Mouse (Mus musculus) yolk sac, embryonic 10.5 days (tissue): ENCODE measurements around the gene Chmp1a.
"Not testable (repeated sequence)": the region's sequence is repeated elsewhere in the genome, so short reads cannot be mapped to it uniquely, and the experiment has no call there.

Source experiments
- DNase-seq: peaks from one replicate; pipeline ENCODE4 v3.0.0-alpha.2; 2017; ENCODE audit warnings: low spot score

The Chmp1a gene

GRCm38 (mm10) chr8:123231742-123232141, 19.2 kb upstream of the Chmp1a start:
- no peak for DNase-seq

DNA sequence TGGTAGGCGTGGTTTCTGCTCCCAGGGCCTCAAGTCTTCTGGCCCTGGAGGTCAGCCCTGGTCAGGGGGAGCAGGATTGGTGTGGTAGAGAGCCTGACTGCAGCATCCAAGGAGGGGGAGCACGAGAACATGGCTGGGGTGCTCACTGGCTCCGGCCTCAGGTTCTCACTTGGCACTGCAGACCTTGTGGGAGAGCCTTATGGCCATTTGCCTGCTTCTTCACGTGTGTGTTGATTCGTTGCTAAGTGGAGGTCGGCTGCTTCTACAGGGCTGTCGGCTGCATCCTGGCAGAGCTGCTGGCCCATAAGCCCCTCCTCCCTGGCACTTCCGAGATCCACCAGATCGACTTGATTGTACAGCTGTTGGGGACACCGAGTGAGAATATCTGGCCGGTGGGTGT, 17.8 kb upstream of the Chmp1a start:
- not testable (repeated sequence) for DNase-seq

- DNase-seq: no peak
Observed at GRCm38 (mm10) chr8:123228416-123228815, 15.9 kb upstream of the Chmp1a start.

DNA sequence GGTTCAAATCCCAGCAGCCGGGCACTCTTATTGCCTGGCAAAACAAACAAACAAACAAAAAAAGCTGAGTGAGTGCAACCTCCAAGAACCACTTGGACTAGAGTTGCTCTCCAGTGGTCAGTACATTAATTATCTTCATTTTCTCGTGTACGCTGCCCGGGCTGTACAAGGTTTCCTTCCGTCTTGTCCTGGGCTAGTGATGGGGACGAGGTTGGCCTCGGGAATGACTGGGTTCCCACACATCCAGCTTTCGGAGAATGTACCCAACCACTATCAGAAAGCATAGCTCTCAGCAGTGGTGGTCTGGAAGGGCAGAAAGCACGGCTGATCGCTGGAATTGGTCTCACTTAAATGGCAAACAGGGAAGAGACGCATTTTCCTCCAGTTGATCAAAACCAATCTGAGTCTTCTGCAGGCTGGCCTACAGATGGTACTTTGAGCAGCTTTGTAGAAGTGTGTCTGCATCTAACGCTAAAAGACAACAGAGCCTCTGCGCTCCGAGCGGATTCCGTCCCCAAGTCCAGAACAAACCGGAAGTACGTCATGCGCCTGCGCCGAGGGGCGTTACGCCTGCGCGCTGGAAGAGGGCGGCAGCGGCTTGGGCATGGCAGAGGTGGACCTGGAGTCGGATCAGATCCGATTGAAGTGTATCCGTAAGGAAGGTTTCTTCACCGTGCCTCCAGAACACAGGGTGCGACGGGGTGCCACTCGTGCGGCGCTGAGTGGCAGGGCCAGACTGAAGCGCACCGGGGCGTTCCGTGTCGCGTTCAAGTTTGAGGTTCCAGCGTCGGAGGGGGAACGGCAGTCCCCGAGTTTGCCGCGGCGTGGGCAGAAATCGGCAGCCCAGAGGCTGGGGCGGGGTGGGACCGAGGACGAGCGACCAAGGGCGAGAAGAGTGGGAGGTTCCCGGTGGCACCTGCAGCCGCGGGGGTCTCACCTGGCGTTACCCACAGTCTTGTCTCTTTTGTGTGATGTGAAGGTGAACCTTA, 12.0 kb upstream of the Chmp1a start, which contains the start of gene Cdk10:
Cdk10 (plus strand) TSS at position 565 of the 989 bp plus-strand sequence.
- DNase-seq: peak; percentile 90

DNA sequence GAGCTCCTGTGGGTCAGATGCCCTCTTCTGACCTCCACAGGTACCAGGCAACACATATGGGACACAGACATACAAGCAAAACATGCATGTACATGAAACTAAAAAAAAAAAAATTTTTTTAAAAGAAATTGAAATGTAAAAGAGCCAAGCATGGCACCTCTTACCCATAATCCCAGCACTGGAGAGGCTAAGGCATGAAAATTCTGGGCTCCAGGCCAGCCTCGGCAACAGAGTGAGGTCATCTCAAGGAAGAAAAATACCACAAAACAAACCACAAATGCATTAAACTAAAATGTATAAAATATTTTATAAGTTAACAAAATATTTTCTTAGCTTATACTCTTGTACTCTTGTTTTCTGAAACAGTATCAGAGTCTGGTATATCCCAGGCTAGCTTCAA, 8.4 kb upstream of the Chmp1a start:
- DNase-seq: no peak

GRCm38 (mm10) chr8:123215430-123215829, 2.9 kb upstream of the Chmp1a start:
- no peak for DNase-seq

- no peak for DNase-seq
Observed at GRCm38 (mm10) chr8:123213118-123213772, 682 bp upstream of the Chmp1a start.

GRCm38 (mm10) chr8:123211876-123212275, 687 bp downstream of the Chmp1a start:
- DNase-seq: no peak

GRCm38 (mm10) chr8:123203571-123203970, 9.0 kb downstream of the Chmp1a start:
- DNase-seq: no peak

DNA sequence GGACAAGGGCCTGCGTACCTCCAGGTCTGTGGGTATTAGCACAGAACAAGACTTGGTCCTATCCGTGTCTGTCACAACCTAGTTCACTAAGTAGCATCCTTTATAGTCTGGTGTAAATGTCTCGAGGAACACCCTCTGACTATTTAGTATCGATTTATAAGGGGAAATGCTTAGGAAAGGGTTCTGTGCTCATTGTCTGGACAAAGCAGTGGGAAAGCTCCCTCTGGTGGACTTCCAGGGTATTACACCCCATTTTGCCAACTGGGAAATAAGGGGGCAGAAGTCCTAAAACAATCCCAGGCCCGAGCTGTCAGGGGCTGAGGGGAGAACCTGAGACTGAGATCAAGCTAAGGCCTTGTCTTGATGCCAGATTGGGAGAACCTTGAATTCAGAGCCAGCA, 10.3 kb downstream of the Chmp1a start:
- DNase-seq: peak; percentile 55

GRCm38 (mm10) chr8:123199864-123200263, 12.7 kb downstream of the Chmp1a start:
- DNase-seq: no peak

GRCm38 (mm10) chr8:123197016-123197415, 15.5 kb downstream of the Chmp1a start:
- not testable (repeated sequence) for DNase-seq

DNA sequence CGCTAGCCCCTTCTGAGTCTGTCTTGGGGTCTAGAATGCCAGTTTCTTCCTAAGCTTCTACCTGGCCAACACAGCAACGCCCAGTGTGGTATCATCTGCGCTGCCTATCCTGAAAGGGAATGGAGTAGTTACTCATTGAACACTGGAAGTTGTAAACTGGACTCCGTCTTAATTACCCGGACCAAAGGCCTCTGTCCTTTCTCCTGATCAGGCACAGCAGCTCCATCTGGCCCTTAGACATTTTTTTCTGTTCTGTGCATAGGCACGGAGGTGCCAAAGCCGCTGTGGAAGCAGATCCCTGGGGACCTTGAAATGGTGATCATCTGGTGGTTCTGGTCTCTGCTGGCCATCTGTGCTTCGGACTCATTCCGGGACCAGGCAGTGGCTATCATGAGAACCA, 18.8 kb downstream of the Chmp1a start:
- DNase-seq: no peak

DNA sequence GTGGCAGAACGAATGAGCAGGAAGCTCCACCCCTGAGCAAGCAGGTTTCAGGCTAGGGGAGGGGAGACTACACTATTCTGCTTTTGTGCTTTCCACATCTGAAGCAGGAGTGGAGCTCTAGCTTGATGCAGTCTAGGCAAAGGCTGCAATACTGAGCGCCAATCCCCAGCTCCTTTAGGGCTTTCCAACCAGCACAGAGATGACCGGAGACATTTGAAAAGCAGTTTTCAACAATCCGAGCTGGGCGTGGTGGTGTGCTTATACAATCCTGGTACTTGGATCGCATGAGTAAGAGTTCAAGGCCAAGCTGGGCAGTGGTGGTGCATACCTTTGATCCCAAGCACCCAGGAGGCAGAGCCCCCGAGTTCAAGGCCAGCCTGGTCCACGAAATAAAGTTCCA, 20.7 kb downstream of the Chmp1a start:
- no peak for DNase-seq

DNA sequence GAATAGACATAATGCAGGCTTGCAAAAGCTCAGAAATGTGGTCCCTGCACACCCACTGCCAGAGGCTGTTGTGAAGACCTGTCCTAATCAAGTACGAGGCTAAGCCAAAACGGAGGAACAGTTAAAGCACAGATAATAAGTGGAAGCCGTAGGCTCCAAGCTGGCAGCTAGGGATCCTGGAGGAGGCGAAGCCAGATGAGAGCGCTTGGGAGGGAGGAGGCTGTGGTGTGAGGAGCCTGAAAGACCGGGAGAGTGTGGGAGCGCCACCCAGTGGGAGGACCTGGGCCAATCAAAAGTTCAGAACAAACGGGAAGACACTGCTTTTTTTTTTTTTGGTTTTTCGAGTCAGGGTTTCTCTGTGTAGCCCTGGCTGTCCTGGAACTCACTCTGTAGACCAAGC, 21.9 kb downstream of the Chmp1a start:
- peak; percentile 64 for DNase-seq

DNA sequence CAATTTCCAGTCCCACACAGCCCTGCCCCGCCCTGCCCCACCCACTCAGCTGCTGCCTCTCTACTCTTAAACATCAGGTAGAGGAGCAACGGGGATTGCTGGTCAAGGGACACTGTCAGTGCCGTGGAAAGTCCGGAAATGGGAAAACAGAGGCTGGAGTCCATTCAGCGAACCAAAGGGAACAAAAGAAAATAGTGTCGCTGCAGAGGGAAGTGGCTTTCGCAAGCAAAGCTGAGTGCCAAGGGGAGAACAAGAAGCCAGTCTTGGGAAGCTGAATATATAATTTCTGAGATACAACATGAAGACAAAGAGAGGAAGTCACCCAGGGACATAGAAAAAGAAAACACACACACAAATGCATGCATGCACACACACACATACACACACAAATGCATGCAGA, 23.7 kb downstream of the Chmp1a start:
- DNase-seq: no peak

- DNase-seq: no peak
Observed at GRCm38 (mm10) chr8:123188006-123188405, 24.6 kb downstream of the Chmp1a start.

GRCm38 (mm10) chr8:123185566-123186409, 26.8 kb downstream of the Chmp1a start, which contains the start of gene Dpep1:
Dpep1 (plus strand) TSS chr8:123186242.
- DNase-seq: peak; percentile 67

- peak; percentile 60 for DNase-seq
Observed at GRCm38 (mm10) chr8:123181391-123181790, 31.2 kb downstream of the Chmp1a start.

GRCm38 (mm10) chr8:123157888-123158465, 54.6 kb downstream of the Chmp1a start, which contains the start of gene Sult5a1:
Sult5a1 (minus strand) TSS chr8:123158315.
- no peak for DNase-seq

DNA sequence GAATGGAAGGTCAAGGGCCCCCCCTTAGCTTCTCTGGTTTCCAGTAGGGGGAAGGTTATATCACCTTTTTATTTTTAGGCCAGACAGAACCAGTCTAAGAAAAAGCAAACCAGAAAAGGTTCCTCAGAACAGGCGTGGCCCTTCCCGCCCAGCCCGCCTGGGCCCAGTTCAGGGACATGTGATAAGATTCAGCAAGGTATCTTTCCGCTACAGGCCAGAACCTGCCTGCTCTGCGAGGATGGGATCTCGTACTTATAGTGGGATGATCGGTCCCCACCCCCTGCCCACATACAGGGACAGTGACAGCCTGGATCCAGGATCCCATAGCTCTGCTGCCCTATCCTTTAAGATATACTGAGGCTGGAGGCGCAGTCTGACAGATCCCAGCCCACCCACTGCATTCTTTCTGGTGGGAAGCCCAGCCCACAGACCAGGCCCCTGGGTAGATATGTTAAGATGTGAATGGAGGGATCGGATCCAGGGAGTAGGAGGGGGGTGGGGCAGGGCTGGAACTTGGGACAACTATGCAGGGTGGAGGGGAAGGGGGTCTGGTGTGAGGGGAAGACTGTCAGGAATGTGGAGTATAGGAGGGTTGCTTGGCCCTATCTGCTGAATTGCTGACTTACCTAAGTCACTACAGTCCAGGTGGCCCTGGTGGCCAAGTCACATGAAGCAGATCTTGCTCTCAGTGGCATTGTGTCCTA, 56.3 kb downstream of the Chmp1a start:
- peak; percentile 30 for DNase-seq
